Mouse (Mus musculus): Measurements from ENCODE around the gene Rab6a.

Rab6a gene

DNA sequence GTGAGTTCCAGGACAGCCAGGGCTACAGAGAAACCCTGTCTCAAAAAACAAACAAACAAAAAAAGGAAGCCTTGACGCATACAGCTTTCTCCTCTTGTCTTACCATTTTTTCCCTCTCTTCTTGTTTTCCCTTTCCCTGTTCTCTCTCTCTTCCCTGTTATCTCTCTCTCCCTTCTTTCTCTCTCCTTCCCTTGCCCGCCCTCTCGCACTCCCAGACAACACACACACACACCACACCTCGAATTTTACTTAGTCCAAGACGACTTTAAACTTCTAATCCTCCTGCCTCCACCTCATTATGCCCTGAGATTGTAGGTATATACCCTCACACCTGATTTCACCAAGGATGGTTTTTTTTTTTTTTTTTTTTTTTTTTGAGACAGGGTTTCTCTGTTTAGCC, 76.9 kb downstream of the Rab6a start:
- no peak for DNase-seq (ENCODE audit: low read depth)

- DNase-seq (ENCODE audit: low read depth): peak; percentile 84
These were observed 77.3 kb downstream of the Rab6a start for GRCm38 (mm10) chr7:100684538-100684937.

DNA sequence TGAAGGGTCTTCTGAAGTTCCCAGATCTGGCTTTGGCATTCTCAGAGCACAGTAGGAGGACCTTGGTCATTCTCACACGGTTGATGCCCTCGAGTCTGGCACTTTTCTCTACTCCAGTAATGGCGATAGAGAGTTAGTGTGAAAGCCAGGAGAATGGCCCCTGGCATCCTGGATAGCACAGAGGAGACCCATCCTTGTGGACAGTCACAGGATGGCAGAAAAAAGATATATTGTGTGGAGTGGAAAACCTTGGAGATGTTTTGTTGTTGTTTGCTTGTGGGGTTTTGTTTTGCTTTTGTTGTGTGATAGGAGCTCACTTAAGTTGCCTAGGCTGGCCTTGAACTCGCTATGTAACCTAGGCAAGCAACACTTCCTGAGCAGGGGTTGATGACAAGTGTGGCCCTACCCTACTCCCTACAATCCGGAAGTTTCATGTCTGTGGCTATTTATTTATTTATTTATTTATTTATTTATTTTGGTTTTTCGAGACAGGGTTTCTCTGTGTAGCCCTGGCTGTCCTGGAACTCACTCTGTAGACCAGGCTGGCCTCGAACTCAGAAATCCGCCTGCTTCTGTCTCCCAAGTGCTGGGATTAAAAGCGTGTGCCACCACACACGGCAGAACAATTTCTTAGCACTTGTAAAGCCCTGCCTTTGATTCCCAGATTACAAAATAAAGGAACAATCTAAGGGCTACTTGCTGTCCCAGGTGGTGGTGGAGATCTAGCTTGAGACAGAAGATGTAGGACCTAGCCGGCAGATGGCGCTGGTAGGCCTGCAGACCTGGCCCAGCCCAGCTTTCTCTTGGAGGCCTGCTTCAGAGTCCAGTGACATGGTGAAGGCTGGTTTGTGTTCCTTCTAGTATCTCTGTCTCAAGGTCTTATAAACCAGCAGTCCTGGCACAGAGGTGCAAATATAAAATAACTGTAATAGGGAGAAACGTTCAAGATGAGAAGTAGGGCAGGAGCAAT, 78.1 kb downstream of the Rab6a start:
- peak; percentile 77 for DNase-seq (ENCODE audit: low read depth)

DNA sequence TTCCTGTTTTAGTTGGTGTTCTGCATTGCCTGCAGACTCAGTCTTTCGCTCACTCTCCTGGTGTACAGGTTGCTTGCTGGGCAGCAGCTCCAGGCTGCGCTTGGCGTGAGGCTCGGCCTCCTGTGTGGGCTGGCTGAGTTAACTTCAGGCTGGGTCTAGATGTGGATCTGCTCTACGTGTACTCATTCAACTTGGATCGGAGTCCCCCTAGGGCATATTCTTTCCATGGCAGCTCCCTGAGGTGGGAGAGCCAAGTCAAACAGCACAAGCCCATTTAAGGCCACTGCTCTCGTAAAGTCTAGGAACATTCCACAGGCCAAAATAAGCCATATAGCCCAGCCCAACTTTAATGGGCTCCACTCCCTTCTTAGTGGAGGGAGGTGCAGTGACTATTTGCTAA, 81.3 kb downstream of the Rab6a start:
- no peak for DNase-seq (ENCODE audit: low read depth)

All from induced T-regulatory cell, adult 2 months (primary cell).